12 mouse cellular contexts compared by ENCODE assay signal in the genomic region with DNA sequence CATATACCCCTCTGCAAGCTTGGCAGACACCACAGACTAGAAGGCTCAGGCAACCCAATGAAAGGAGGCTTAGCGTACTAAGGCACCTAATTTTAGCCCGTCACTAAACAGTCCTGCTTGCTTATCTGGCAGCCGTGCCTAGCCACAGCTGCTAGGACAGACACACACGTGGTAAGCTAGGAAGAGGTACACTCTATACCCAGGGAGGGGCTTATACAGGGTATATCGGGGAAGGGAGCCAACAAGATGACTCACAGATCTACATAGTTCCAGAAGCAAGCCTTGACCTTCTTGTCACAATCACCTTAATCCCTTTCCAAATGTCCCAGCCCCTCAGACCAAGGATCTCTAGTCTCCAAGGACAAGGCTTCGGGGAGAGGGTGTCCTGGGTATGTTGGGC. TPM values are rescaled to one million over a fixed set of nuclear protein-coding genes. Genes with fewer than 3 reads are reported as not detected.
DNase-seq lines count a peak whose midpoint lies in the region; ATAC-seq and TF ChIP-seq lines count a peak whose summit lies in the region.
"Had no signal": no experiment of that assay in that cellular context is flagged by ENCODE, and none has a peak within 500 bp of the region (broad histone marks: within the 10 kb centered on the region; RNA-seq: fewer than 3 reads in every experiment).

No protein-coding gene starts in this region.

- peak overlapping the region; percentile 6; the same call in 1 of the 2 replicates for H3K27ac ChIP-seq in liver, adult 2 months (replicated peaks; ENCODE audit: insufficient read depth, low read depth, low read length)
- H3K27ac ChIP-seq in liver, postnatal 0 days (ENCODE audit: low read depth): no peak overlapping the region
- H3K27ac ChIP-seq in heart, embryonic 13.5 days (replicated peaks): peak overlapping the region; percentile 88
- H3K27ac ChIP-seq: forebrain, embryonic 12.5 days; hindbrain, embryonic 13.5 days; limb, embryonic 13.5 days had no signal

- peak; percentile 52 for DNase-seq in liver, adult 2 months (ENCODE audit: extremely low read depth, low read depth, low spot score)
- DNase-seq in liver, postnatal 0 days: no peak
- DNase-seq in adrenal gland, postnatal 36 days: peak; percentile 54 to 72
- DNase-seq in kidney, adult 9 months: no peak
- DNase-seq in layer of hippocampus, adult 11-12 months (ENCODE audit: low spot score): no peak
- DNase-seq: kidney, postnatal 10 days; retina, postnatal 1 day had no signal

- peaks cover 28% of the 10 kb centered on the region for H3K36me3 ChIP-seq in liver, adult 2 months (ENCODE audit: control insufficient read depth, insufficient read depth, low read length)
- peaks cover 16% of the 10 kb centered on the region; the same call in 1 of the 2 replicates for H3K36me3 ChIP-seq in liver, postnatal 0 days (replicated peaks; ENCODE audit: insufficient read depth, low read length)
- peaks cover 69% of the 10 kb centered on the region for H3K36me3 ChIP-seq in heart, embryonic 13.5 days
- H3K36me3 ChIP-seq in myocyte (ENCODE audit: control insufficient read depth, insufficient read depth): peaks cover 5% of the 10 kb centered on the region

- no peak for ATAC-seq in liver, postnatal 0 days
- ATAC-seq in heart, embryonic 13.5 days (ENCODE audit: extremely low read depth, insufficient number of reproducible peaks, low FRiP score, low TSS enrichment): peak; percentile 58; the same call in 1 of the 2 replicates

- 27% methylated on average over 6 of the region's 6 CpGs for WGBS in liver, adult 2 months
- WGBS in liver, postnatal 0 days (ENCODE audit: insufficient replicate concordance): 49% methylated on average over 6 of the region's 6 CpGs
- WGBS in heart, embryonic 13.5 days: 20% methylated on average over 6 of the region's 6 CpGs

- H3K9ac ChIP-seq in liver, adult 2 months (ENCODE audit: low read depth, low read length): no peak overlapping the region
- no peak overlapping the region for H3K9ac ChIP-seq in liver, postnatal 0 days (replicated peaks)
- H3K9ac ChIP-seq in heart, embryonic 13.5 days: peak overlapping the region; percentile 74
- H3K9ac ChIP-seq: forebrain, embryonic 12.5 days; hindbrain, embryonic 13.5 days; limb, embryonic 13.5 days had no signal

- TF ChIP-seq POLR2A in liver, adult 2 months (IDR thresholded peaks at IDR 0.05; ENCODE audit: extremely low read depth, insufficient read depth, low read length): no peak
- TF ChIP-seq POLR2A in myocyte (IDR thresholded peaks at IDR 0.05; ENCODE audit: insufficient read length, low read depth): no peak

- no peak for TF ChIP-seq EP300 in liver, postnatal 0 days (IDR thresholded peaks at IDR 0.05; ENCODE audit: low read depth)

- H3ac ChIP-seq in myocyte (ENCODE audit: control insufficient read depth, insufficient read length): no peak overlapping the region

- no peak overlapping the region for H3K4me3 ChIP-seq in liver, adult 2 months (ENCODE audit: insufficient read depth, low read depth, low read length)
- no peak overlapping the region for H3K4me3 ChIP-seq in liver, postnatal 0 days (ENCODE audit: low read depth, low read length)
- peak overlapping the region; percentile 30 for H3K4me3 ChIP-seq in heart, embryonic 13.5 days
- no peak overlapping the region for H3K4me3 ChIP-seq in myocyte
- H3K4me3 ChIP-seq: forebrain, embryonic 12.5 days; hindbrain, embryonic 13.5 days; limb, embryonic 13.5 days had no signal

- H3K27me3 ChIP-seq in liver, adult 2 months (ENCODE audit: control insufficient read depth, insufficient read depth, low read length): no peaks in the 10 kb centered on the region
- no peaks in the 10 kb centered on the region for H3K27me3 ChIP-seq in liver, postnatal 0 days (ENCODE audit: insufficient read depth, low read length)
- H3K27me3 ChIP-seq in heart, embryonic 13.5 days (replicated peaks): no peaks in the 10 kb centered on the region
- no peaks in the 10 kb centered on the region for H3K27me3 ChIP-seq in myocyte (ENCODE audit: control insufficient read depth, insufficient read depth, insufficient read length)
- H3K27me3 ChIP-seq: forebrain, embryonic 12.5 days; hindbrain, embryonic 13.5 days; limb, embryonic 13.5 days had no signal

- no peak for TF ChIP-seq CTCF in liver, adult 2 months (IDR thresholded peaks at IDR 0.05; ENCODE audit: low read depth, low read length)
- TF ChIP-seq CTCF in liver, postnatal 0 days (IDR thresholded peaks at IDR 0.05; ENCODE audit: low read depth): no peak

- no peaks in the 10 kb centered on the region for H3K9me3 ChIP-seq in liver, postnatal 0 days (ENCODE audit: low read length)
- H3K9me3 ChIP-seq in heart, embryonic 13.5 days: no peaks in the 10 kb centered on the region
- H3K9me3 ChIP-seq: forebrain, embryonic 12.5 days; hindbrain, embryonic 13.5 days; limb, embryonic 13.5 days had no signal

- peaks cover 10% of the 10 kb centered on the region for H3K4me1 ChIP-seq in liver, adult 2 months (ENCODE audit: control insufficient read depth, insufficient read depth, low read length)
- H3K4me1 ChIP-seq in liver, postnatal 0 days (ENCODE audit: insufficient read depth): peaks cover 5% of the 10 kb centered on the region; the same call in 1 of the 2 replicates
- peaks cover 61% of the 10 kb centered on the region for H3K4me1 ChIP-seq in heart, embryonic 13.5 days
- H3K4me1 ChIP-seq: forebrain, embryonic 12.5 days had no signal

- H3K4me2 ChIP-seq in liver, postnatal 0 days (ENCODE audit: low read depth, low read length): no peak overlapping the region
- peak overlapping the region; percentile 60 for H3K4me2 ChIP-seq in heart, embryonic 13.5 days
- peak overlapping the region; percentile 36 for H3K4me2 ChIP-seq in myocyte (ENCODE audit: low read depth)
- H3K4me2 ChIP-seq: forebrain, embryonic 12.5 days; hindbrain, embryonic 13.5 days; limb, embryonic 13.5 days had no signal

- H3K79me2 ChIP-seq in liver, adult 2 months (ENCODE audit: control insufficient read depth, insufficient read depth, low read length): peaks cover 20% of the 10 kb centered on the region; the same call in 1 of the 2 replicates
- H3K79me2 ChIP-seq in myocyte (ENCODE audit: control insufficient read depth, insufficient read depth): peaks cover 8% of the 10 kb centered on the region

TF ChIP-seq in myocyte, 11 proteins besides CTCF, POLR2A, EP300 and RAD21:
- peak; percentile 43 to 89 (median 85) for TF ChIP-seq MYOG (IDR thresholded peaks at IDR 0.05; ENCODE audit: control insufficient read depth in 1 of 3, insufficient read depth in 1 of 3, insufficient read length in 2 of 3, low read depth in 2 of 3)
- TF ChIP-seq E2F4 (IDR thresholded peaks at IDR 0.05; ENCODE audit: insufficient read depth): no peak
- TF ChIP-seq TCF3 (IDR thresholded peaks at IDR 0.05; ENCODE audit: insufficient read length, low read depth): no peak
- TF ChIP-seq USF1 (IDR thresholded peaks at IDR 0.05; ENCODE audit: low read depth): peak; percentile 11
- TF ChIP-seq MAX (IDR thresholded peaks at IDR 0.05; ENCODE audit: low read depth): no peak
- no peak for TF ChIP-seq POLR2AphosphoS2 (IDR thresholded peaks at IDR 0.05; ENCODE audit: insufficient read length, low read depth)
- no peak for TF ChIP-seq SRF (IDR thresholded peaks at IDR 0.05; ENCODE audit: control insufficient read depth, insufficient read length, low read depth)
- peak; percentile 30 to 85 (median 57) for TF ChIP-seq MYOD1 (IDR thresholded peaks at IDR 0.05; ENCODE audit: control insufficient read depth in 1 of 3, insufficient read length in 2 of 3, low read depth in 2 of 3)
- no peak for TF ChIP-seq CEBPB (IDR thresholded peaks at IDR 0.05; ENCODE audit: insufficient read depth, poor library complexity, severe bottlenecking)
- no peak for TF ChIP-seq REST (IDR thresholded peaks at IDR 0.05; ENCODE audit: insufficient read depth, insufficient read length)
- peak; percentile 7 for TF ChIP-seq TCF12 (IDR thresholded peaks at IDR 0.05; ENCODE audit: insufficient read depth, poor library complexity, severe bottlenecking)

RNA-seq across cellular contexts. Expression of gene Akap1, which starts 23.0 kb away (rescaled TPM):
- 37.7 and 53.6 TPM in 2 replicates for total RNA-seq in liver, adult 2 months (2014; rRNA removed)
- polyA plus RNA-seq in liver, adult 2 months (2012; rRNA removed): 58.0 and 81.5 TPM in 2 replicates
- polyA plus RNA-seq in liver, postnatal 0 days (2015; fragmentation: Nextera tagmentation; extraction: Ambion mirVana): 14.2 and 14.5 TPM in 2 replicates
- 100 to 1,000 TPM; 107 to 114 TPM for total RNA-seq in adrenal gland, postnatal 36 days (2021)
- polyA plus RNA-seq in heart, embryonic 13.5 days (2015; fragmentation: Nextera tagmentation; extraction: Ambion mirVana): 31.4 and 33.7 TPM in 2 replicates
- 25.4 TPM for polyA plus RNA-seq in myocyte (2012; fragmentation: generic; extraction: Trizol)

Comparison
In these comparisons a context has a peak if more than half of its experiments do, and no peak if none do; other contexts are left out.
1. DNase-seq: peak in liver, adult 2 months (single experiment) and adrenal gland, postnatal 36 days (2 of 2); none in liver, postnatal 0 days (single experiment), kidney, adult 9 months (single experiment) and layer of hippocampus, adult 11-12 months (single experiment).